Mouse (Mus musculus) E14TG2a.4 (cell line): ENCODE measurements around the gene Acsl6.

ENCODE experiments used
- CTCF ChIP-seq: conservative IDR thresholded peaks from 2 replicates; pipeline ENCODE4 v1.5.1; 2014; ENCODE audit warnings: low read length
- NANOG ChIP-seq: IDR thresholded peaks from 2 replicates; pipeline ENCODE4 v1.6.1; 2014; ENCODE audit warnings: borderline replicate concordance, low read length, mixed read lengths
- POU5F1 ChIP-seq: IDR thresholded peaks from 2 replicates; pipeline ENCODE4 v1.6.1; 2014; ENCODE audit warnings: low read length, borderline replicate concordance

DNA sequence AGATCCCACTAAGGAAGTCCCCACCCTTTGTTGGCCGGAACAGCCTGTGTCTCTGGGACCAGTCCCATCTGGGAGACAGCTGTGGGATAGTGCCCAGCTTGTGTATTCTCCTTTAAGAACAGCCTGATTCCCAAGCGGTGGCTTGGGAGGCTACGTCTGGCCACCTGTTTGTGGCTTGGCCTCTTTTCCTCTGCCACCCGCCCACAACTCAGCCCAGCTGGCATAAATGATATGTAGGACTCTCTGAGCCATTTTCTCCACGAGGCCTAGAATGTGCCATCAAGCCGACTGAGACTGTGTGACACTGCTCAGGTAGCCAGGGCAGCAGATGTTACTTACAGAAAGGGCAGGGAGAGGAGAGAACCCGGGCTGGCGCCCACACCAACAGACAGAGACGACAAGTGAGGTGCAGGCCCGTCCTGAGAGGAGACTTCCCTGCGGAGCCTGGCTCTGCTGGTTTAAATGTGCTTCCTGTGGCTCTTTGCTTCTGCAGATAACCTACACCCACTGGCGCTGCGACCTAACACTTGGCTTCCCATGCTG lies 32.6 kb downstream of the Acsl6 start:
- TF ChIP-seq CTCF: no peak
- no peak for TF ChIP-seq NANOG
- no peak for TF ChIP-seq POU5F1
